Mouse (Mus musculus) G1E (cell line): ENCODE data around the gene B430306N03Rik. TPM values are rescaled to one million over a fixed set of nuclear protein-coding genes. Genes with fewer than 3 reads are reported as not detected.
"Not testable (repeated sequence)": the region's sequence is repeated elsewhere in the genome, so short reads cannot be mapped to it uniquely, and the experiment has no call there.

Experiments used
- ATAC-seq: 2 replicates; pipeline ENCODE4 v1.8.0; 2016; ENCODE audit warnings: mild to moderate bottlenecking; ENCODE audit not compliant: insufficient number of reproducible peaks, poor library complexity, low FRiP score, severe bottlenecking; ENCODE audit errors: extremely low read depth
- DNase-seq: peaks from one replicate; pipeline ENCODE4 v3.0.0; 2012; ENCODE audit warnings: low spot score
- H3K27me3 ChIP-seq: 2 replicates; pipeline ENCODE4 v1.6.1; 2012; ENCODE audit warnings: mild to moderate bottlenecking, low read length, inconsistent platforms; ENCODE audit not compliant: insufficient read depth
- H3K36me3 ChIP-seq: replicated peaks from 2 replicates; pipeline ENCODE3; 2012; ENCODE audit warnings: mild to moderate bottlenecking, inconsistent platforms
- H3K4me1 ChIP-seq: 2 replicates; pipeline ENCODE4 v1.6.1; 2012; ENCODE audit warnings: low read depth, low read length, inconsistent platforms, mixed read lengths; ENCODE audit not compliant: insufficient read depth
- H3K4me3 ChIP-seq: 2 replicates; pipeline ENCODE4 v1.5.1; 2012; ENCODE audit warnings: low read depth, mild to moderate bottlenecking, inconsistent platforms, low read length, moderate library complexity, mixed read lengths
- H3K9me3 ChIP-seq: replicated peaks from 2 replicates; pipeline ENCODE4 v1.6.1; 2012; ENCODE audit warnings: inconsistent platforms
- CTCF ChIP-seq: IDR thresholded peaks from 2 replicates; pipeline ENCODE4 v1.5.1; 2012; ENCODE audit warnings: low read depth, low read length, inconsistent platforms, mixed read lengths
- GATA1 ChIP-seq: IDR thresholded peaks from 2 replicates; pipeline ENCODE4 v1.6.1; 2012; ENCODE audit warnings: borderline replicate concordance, low read length, inconsistent platforms, mixed read lengths
- GATA2 ChIP-seq: IDR thresholded peaks from 2 replicates; pipeline ENCODE4 v1.6.1; 2012; ENCODE audit warnings: low read depth, low read length, inconsistent platforms, borderline replicate concordance
- POLR2AphosphoS5 ChIP-seq: IDR thresholded peaks from 2 replicates; pipeline ENCODE4 v1.6.1; 2012; ENCODE audit warnings: low read depth, low read length, inconsistent platforms; ENCODE audit not compliant: insufficient replicate concordance
- TAL1 ChIP-seq: conservative IDR thresholded peaks from 2 replicates; pipeline ENCODE4 v1.6.1; 2012; ENCODE audit warnings: low read depth, low read length, inconsistent platforms, mixed read lengths
- polyA plus RNA-seq: library from polyadenylated mRNA; stranded (reverse); fragments of >175 nt; gene quantifications from 2 replicates; pipeline ENCODE4 v1.2.3, GENCODE M21; 2012
- total RNA-seq, 2 experiments: library from RNA; stranded (forward) in 1 of 2; stranded (reverse) in 1 of 2; fragments of 200-1000 nt in 1 of 2; fragments of >200 nt in 1 of 2; fragmentation: Nextera tagmentation in 1 of 2; gene quantifications; 2 replicates each; pipeline ENCODE4 v1.2.3; 2014 to 2017

The B430306N03Rik gene
- total and polyA plus RNA-seq, 3 experiments, result 0.20 to 1.7 (median 0.93) TPM

- DNase-seq, result peak; percentile 31
- Histone ChIP-seq H3K9me3 (no peaks in the 10 kb centered on the region), H3K4me3 (no peak overlapping the region; the same call in 1 of the 2 replicates), H3K27me3 (0 out of 2 replicates have a peak, but pooled peaks cover 6% of the 10 kb centered on the region), H3K36me3 (no peaks in the 10 kb centered on the region), H3K4me1 (peaks cover 42% of the 10 kb centered on the region)
- TF ChIP-seq CTCF (no peak), GATA1 (no peak), GATA2 (no peak), TAL1 (no peak), POLR2AphosphoS5 (no peak)
- ATAC-seq, result peak; percentile 93
Observed at GRCm38 (mm10) chr17:48341947-48342346, 26.0 kb downstream of the B430306N03Rik start.

- ATAC-seq (no peak), DNase-seq (no peak)
- TF ChIP-seq CTCF (no peak), GATA2 (no peak)
- Histone ChIP-seq H3K27me3 (0 out of 2 replicates have a peak, but pooled peaks cover 9% of the 10 kb centered on the region), H3K9me3 (no peaks in the 10 kb centered on the region), H3K36me3 (no peaks in the 10 kb centered on the region), H3K4me3 (no peak overlapping the region), H3K4me1 (peaks cover 38% of the 10 kb centered on the region)
Observed at GRCm38 (mm10) chr17:48343065-48343464, 27.1 kb downstream of the B430306N03Rik start.

- Histone ChIP-seq H3K9me3 (no peaks in the 10 kb centered on the region), H3K27me3 (peaks cover 15% of the 10 kb centered on the region; the same call in 1 of the 2 replicates), H3K4me1 (peaks cover 37% of the 10 kb centered on the region), H3K36me3 (no peaks in the 10 kb centered on the region), H3K4me3 (no peak overlapping the region)
- TF ChIP-seq CTCF (no peak), GATA2 (no peak), POLR2AphosphoS5 (no peak), GATA1 (no peak), TAL1 (no peak)
- ATAC-seq (no peak), DNase-seq (no peak)
Observed at GRCm38 (mm10) chr17:48345824-48346223, 29.9 kb downstream of the B430306N03Rik start.

GRCm38 (mm10) chr17:48346231-48346630, 30.3 kb downstream of the B430306N03Rik start, which contains the start of gene Trem2:
TSS of gene Trem2 (plus strand) at chr17:48346401.
- no peak for ATAC-seq
- Histone ChIP-seq H3K27me3 (peaks cover 15% of the 10 kb centered on the region; the same call in 1 of the 2 replicates), H3K4me1 (peaks cover 33% of the 10 kb centered on the region), H3K36me3 (no peaks in the 10 kb centered on the region), H3K4me3 (no peak within 1 kb of the TSS), H3K9me3 (no peaks in the 10 kb centered on the region)
- no peak for DNase-seq
- no peak for TF ChIP-seq TAL1
- no peak for TF ChIP-seq GATA2
- TF ChIP-seq POLR2AphosphoS5, result no peak
- no peak for TF ChIP-seq CTCF
- TF ChIP-seq GATA1, result no peak

GRCm38 (mm10) chr17:48346834-48347233, 30.9 kb downstream of the B430306N03Rik start:
- H3K9me3 ChIP-seq, result no peaks in the 10 kb centered on the region
- H3K36me3 ChIP-seq, result no peaks in the 10 kb centered on the region
- H3K27me3 ChIP-seq, result peaks cover 20% of the 10 kb centered on the region; the same call in 1 of the 2 replicates
- ATAC-seq, result no peak
- no peak for DNase-seq
- H3K4me3 ChIP-seq, result no peak overlapping the region
- peaks cover 27% of the 10 kb centered on the region for H3K4me1 ChIP-seq
- TF ChIP-seq GATA2 (no peak), POLR2AphosphoS5 (no peak), GATA1 (no peak), TAL1 (no peak), CTCF (no peak)

- Histone ChIP-seq H3K9me3 (no peaks in the 10 kb centered on the region), H3K36me3 (no peaks in the 10 kb centered on the region), H3K27me3 (peaks cover 24% of the 10 kb centered on the region; the same call in 1 of the 2 replicates), H3K4me3 (no peak overlapping the region), H3K4me1 (peaks cover 23% of the 10 kb centered on the region)
- no peak for TF ChIP-seq POLR2AphosphoS5
- DNase-seq, result no peak
- ATAC-seq, result peak; percentile 22; the same call in 1 of the 2 replicates
Observed at GRCm38 (mm10) chr17:48347287-48347686, 31.3 kb downstream of the B430306N03Rik start.

- DNase-seq (no peak), ATAC-seq (no peak)
- H3K4me1 ChIP-seq, result peaks cover 20% of the 10 kb centered on the region
- no peaks in the 10 kb centered on the region for H3K36me3 ChIP-seq
- H3K4me3 ChIP-seq, result no peak overlapping the region
- TF ChIP-seq TAL1 (no peak), GATA2 (no peak), GATA1 (no peak), POLR2AphosphoS5 (no peak), CTCF (no peak)
- H3K9me3 ChIP-seq, result no peaks in the 10 kb centered on the region
- peaks cover 26% of the 10 kb centered on the region; the same call in 1 of the 2 replicates for H3K27me3 ChIP-seq
Observed at GRCm38 (mm10) chr17:48350681-48351193, 34.8 kb downstream of the B430306N03Rik start.

- not testable (repeated sequence) for H3K9me3 ChIP-seq, DNase-seq, H3K4me3 ChIP-seq, H3K4me1 ChIP-seq, ATAC-seq, H3K36me3 ChIP-seq
- H3K27me3 ChIP-seq, result peaks cover 19% of the 10 kb centered on the region
Observed at GRCm38 (mm10) chr17:48352976-48353375, 37.0 kb downstream of the B430306N03Rik start.
